Mouse (Mus musculus) midbrain, embryonic 15.5 days (tissue): ENCODE results near the gene Olfr231. TPM values are rescaled to one million over a fixed set of nuclear protein-coding genes. Genes with fewer than 3 reads are reported as not detected.

Experiments
- ATAC-seq: fragments of 200-750 bp; cut with Nextera tagmentation; replicated peaks from 2 replicates; pipeline ENCODE4 v1.8.0; 2017; ENCODE audit warnings: moderate TSS enrichment
- H3K27ac ChIP-seq: fragments of 300-500 bp; sonication (generic); 2 replicates; pipeline ENCODE4 v1.5.1; 2015; ENCODE audit warnings: mild to moderate bottlenecking, inconsistent platforms
- H3K27me3 ChIP-seq: fragments of 300-500 bp; sonication (generic); replicated peaks from 2 replicates; pipeline ENCODE4 v1.6.1; 2015; ENCODE audit warnings: inconsistent platforms
- H3K36me3 ChIP-seq: fragments of 300-500 bp; sonication (generic); replicated peaks from 2 replicates; pipeline ENCODE4 v1.6.1; 2015; ENCODE audit warnings: inconsistent platforms
- H3K4me1 ChIP-seq: fragments of 300-500 bp; sonication (generic); 2 replicates; pipeline ENCODE4 v1.6.1; 2015; ENCODE audit warnings: inconsistent platforms
- H3K4me2 ChIP-seq: fragments of 300-500 bp; sonication (generic); 2 replicates; pipeline ENCODE4 v1.6.1; 2015; ENCODE audit warnings: inconsistent platforms, mild to moderate bottlenecking, moderate library complexity
- H3K4me3 ChIP-seq: fragments of 300-500 bp; sonication (generic); 2 replicates; pipeline ENCODE4 v1.5.1; 2015; ENCODE audit warnings: mild to moderate bottlenecking, inconsistent platforms
- H3K9ac ChIP-seq: fragments of 300-500 bp; sonication (generic); 2 replicates; pipeline ENCODE4 v1.6.1; 2015; ENCODE audit warnings: mild to moderate bottlenecking, inconsistent platforms
- H3K9me3 ChIP-seq: fragments of 300-500 bp; sonication (generic); 2 replicates; pipeline ENCODE4 v1.6.1; 2016; ENCODE audit warnings: inconsistent platforms
- WGBS: fragments of 180-500 bp; shearing (Covaris S2); methylation state at CpG from one replicate; pipeline ENCODE4 v1.1.7; 2015; ENCODE audit warnings: mixed read lengths; 5-methylcytosine and 5-hydroxymethylcytosine counted together
- polyA plus RNA-seq: library from polyadenylated mRNA; unstranded; fragments of >200 nt; fragmentation: Nextera tagmentation; extraction: Ambion mirVana; gene quantifications from 2 replicates; pipeline ENCODE4 v1.2.1, GENCODE M21; 2015

Olfr231 gene
- polyA plus RNA-seq, 1 experiment from 2014 or later = not detected

DNA sequence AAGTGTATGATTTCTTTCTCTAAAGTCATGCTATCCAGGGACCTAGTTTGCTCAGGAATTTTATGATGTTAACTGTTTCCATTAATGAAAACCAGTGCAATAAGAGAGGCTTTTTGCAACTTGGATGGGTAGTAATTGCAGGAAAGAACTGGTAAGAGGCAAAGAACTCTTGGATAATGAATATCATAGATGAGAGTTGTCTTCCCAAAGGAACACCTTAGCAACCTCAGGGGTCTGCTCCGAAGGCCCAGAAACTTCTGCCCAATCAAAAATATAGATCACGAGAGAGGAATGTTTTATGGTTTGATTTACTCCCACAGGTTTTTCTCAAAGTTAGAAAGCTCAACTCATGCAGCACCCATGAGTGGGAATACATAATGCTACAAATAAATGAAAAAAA, 36.9 kb downstream of the Olfr231 start, which contains the start of gene Olfr429:
Gene Olfr429, plus strand, starts transcription at position 301 of the 400 bp plus-strand sequence.
- WGBS = 91% methylated on average over 2 of the region's 2 CpGs
- no peak for ATAC-seq
- H3K4me1 ChIP-seq = no peaks in the 10 kb centered on the region

DNA sequence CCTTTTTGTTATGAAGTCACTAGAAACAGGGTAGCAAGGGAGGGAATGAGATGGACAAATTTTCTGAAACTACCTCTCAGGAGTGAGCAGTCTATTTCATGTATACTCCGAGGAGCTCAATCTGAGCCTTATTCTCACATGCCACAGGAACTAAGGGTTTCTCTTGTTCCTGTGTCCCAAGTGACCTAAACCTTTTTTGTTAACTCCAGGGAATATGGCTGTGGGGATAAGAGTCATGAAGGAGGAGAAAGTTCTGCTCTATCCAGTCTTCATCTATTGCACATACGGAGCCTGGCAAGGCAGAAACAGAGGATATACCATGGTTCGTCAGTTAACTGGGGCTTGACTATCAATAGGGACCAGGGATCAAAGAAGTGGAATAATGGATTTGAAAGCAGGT, 54.7 kb downstream of the Olfr231 start, which contains the start of gene Olfr430:
Gene Olfr430, plus strand, starts transcription at position 301 of the 400 bp plus-strand sequence.
- no peaks in the 10 kb centered on the region for H3K4me1 ChIP-seq
- H3K9ac ChIP-seq = no peak within 1 kb of the TSS
- ATAC-seq = no peak
- no peak within 1 kb of the TSS for H3K4me2 ChIP-seq
- 84% methylated on average over 3 of the region's 3 CpGs for WGBS
- no peaks in the 10 kb centered on the region for H3K36me3 ChIP-seq
- H3K4me3 ChIP-seq = no peak within 1 kb of the TSS
- H3K9me3 ChIP-seq = no peaks in the 10 kb centered on the region
- no peaks in the 10 kb centered on the region for H3K27me3 ChIP-seq
- H3K27ac ChIP-seq = no peak within 1 kb of the TSS

More for the DNA sequence above, 36.9 kb downstream of the Olfr231 start, which contains the start of gene Olfr429:
- Histone ChIP-seq H3K27me3 (no peaks in the 10 kb centered on the region), H3K27ac (no peak within 1 kb of the TSS), H3K4me2 (no peak within 1 kb of the TSS), H3K4me3 (no peak within 1 kb of the TSS), H3K9me3 (no peaks in the 10 kb centered on the region), H3K9ac (no peak within 1 kb of the TSS), H3K36me3 (no peaks in the 10 kb centered on the region)

Other genes with a start within 250 kb of the Olfr231 start
- 0.39 and 0.70 TPM in 2 replicates for gene Ifi211, start 208.1 kb downstream of the Olfr231 start, polyA plus RNA-seq
- gene Mndal, start 178.7 kb downstream of the Olfr231 start, polyA plus RNA-seq = 0.76 and 0.79 TPM in 2 replicates
- gene Ifi203, start 178.5 kb downstream of the Olfr231 start, polyA plus RNA-seq = 0.46 and 0.68 TPM in 2 replicates
- gene Ifi202b, start 138.4 kb downstream of the Olfr231 start, polyA plus RNA-seq = not detected in 2 replicates
- 0.17 and 0.28 TPM in 2 replicates for gene Ifi205, start 89.4 kb downstream of the Olfr231 start, polyA plus RNA-seq
- not detected in 2 replicates for gene Olfr433, start 80.5 kb downstream of the Olfr231 start, polyA plus RNA-seq
- not detected in 2 replicates for gene Olfr432, start 72.0 kb downstream of the Olfr231 start, polyA plus RNA-seq
- gene Olfr430, start 54.6 kb downstream of the Olfr231 start, polyA plus RNA-seq = not detected in 2 replicates
- gene Olfr429, start 36.8 kb downstream of the Olfr231 start, polyA plus RNA-seq = not detected in 2 replicates
- gene Olfr427, start 24.3 kb downstream of the Olfr231 start, polyA plus RNA-seq = not detected in 2 replicates
- not detected in 2 replicates for gene Olfr424, start 10.4 kb upstream of the Olfr231 start, polyA plus RNA-seq
- not detected in 2 replicates for gene Olfr420, start 34.5 kb upstream of the Olfr231 start, polyA plus RNA-seq
- 0.13 and 0.18 TPM in 2 replicates for gene Spta1, start 51.6 kb upstream of the Olfr231 start, polyA plus RNA-seq
- not detected in 2 replicates for gene Olfr419, start 130.9 kb upstream of the Olfr231 start, polyA plus RNA-seq
- not detected in 2 replicates for gene Mptx1, start 209.4 kb upstream of the Olfr231 start, polyA plus RNA-seq
- not detected in 2 replicates for gene Olfr417, start 244.0 kb upstream of the Olfr231 start, polyA plus RNA-seq